Mouse (Mus musculus) testis, adult 2 months (tissue): ENCODE measurements at regions not wholly inside any gene's neighbourhood (a gene's known extent, or its start where the extent isn't known, plus 50 kb on each side); places are given as distances from the start of the nearest gene placed in this dataset.

Experiments
- CTCF ChIP-seq: fragments of 200-500 bp; IDR thresholded peaks from 2 replicates; pipeline ENCODE4 v1.5.1; 2012; ENCODE audit warnings: low read depth, mild to moderate bottlenecking, inconsistent platforms, low read length, moderate library complexity; ENCODE audit not compliant: control insufficient read depth, insufficient read depth, insufficient replicate concordance
- POLR2A ChIP-seq: fragments of 200-500 bp; IDR thresholded peaks from 2 replicates; pipeline ENCODE4 v1.6.1; 2012; ENCODE audit warnings: low read depth, mild to moderate bottlenecking, inconsistent platforms, low read length, moderate library complexity; ENCODE audit not compliant: control insufficient read depth

DNA sequence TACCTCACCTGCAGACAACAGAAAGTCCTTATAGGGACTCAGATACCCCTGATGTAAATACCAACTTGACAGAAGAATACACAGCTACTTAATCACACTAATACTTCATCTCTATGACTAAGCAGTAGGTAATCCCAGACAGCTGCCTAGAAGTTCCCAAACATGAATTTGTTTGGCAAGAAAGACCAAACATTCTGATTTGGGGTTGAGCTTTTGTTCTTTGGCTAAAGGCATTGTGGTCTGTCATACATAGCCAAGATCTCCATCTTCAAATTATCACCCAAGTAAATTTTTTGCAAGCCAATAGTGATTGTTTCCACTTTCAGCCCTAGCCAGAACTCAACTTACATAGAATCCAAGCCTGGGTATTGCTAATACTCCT lies 315.2 kb upstream of the Tbl1xr1 start:
- no peak for TF ChIP-seq POLR2A
- TF ChIP-seq CTCF, result no peak
